Mouse (Mus musculus): ENCODE data around the gene Immp2l.

Immp2l gene

GRCm38 (mm10) chr12:41425101-41425679 lies 401.3 kb downstream of the Immp2l start:
- no peak for DNase-seq (ENCODE audit: low read depth, low spot score)

DNA sequence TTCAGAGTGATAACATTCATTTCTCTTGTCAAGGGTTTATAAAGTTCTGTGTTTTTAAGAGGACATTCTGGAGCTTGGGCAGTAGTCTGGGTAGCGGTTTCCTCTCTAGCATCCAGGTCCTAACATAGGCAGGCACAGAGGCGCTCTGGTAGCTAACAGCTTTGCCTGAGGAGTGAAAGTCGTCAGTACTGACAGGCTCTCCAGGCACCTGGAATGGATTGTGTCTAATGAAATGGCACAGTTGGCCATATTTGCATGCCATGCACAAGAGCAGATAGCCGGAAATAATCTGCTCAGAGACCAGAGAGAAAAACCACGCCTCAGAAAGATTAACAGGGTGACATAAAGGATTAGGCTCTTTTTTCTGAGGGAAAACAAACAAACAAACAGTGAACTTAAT lies 403.6 kb downstream of the Immp2l start:
- no peak for DNase-seq (ENCODE audit: low read depth, low spot score)

DNA sequence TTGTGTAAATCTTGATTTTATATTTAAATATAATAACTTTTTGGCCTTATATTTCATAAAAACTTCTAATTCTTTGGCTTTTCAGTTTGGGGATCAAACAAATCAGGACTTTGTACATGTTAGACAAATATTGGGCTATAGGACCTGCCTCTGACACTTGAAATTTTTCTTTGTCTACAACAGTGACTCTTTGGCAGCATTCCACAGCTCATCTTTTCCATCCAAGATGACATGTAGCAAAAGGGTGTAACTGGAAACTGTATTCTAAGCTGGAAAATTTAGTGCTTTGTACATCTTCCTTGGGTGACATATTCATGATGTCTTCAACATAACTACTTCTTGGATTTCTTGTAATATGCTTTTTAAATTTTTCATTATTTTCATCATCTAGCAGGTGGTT lies 404.9 kb downstream of the Immp2l start:
- no peak for DNase-seq (ENCODE audit: low read depth, low spot score)

- no peak for DNase-seq (ENCODE audit: low read depth, low spot score)
Measured at GRCm38 (mm10) chr12:41436206-41436985, 412.5 kb downstream of the Immp2l start.

GRCm38 (mm10) chr12:41438446-41438845 lies 414.6 kb downstream of the Immp2l start:
- no peak for DNase-seq (ENCODE audit: low read depth, low spot score)

DNA sequence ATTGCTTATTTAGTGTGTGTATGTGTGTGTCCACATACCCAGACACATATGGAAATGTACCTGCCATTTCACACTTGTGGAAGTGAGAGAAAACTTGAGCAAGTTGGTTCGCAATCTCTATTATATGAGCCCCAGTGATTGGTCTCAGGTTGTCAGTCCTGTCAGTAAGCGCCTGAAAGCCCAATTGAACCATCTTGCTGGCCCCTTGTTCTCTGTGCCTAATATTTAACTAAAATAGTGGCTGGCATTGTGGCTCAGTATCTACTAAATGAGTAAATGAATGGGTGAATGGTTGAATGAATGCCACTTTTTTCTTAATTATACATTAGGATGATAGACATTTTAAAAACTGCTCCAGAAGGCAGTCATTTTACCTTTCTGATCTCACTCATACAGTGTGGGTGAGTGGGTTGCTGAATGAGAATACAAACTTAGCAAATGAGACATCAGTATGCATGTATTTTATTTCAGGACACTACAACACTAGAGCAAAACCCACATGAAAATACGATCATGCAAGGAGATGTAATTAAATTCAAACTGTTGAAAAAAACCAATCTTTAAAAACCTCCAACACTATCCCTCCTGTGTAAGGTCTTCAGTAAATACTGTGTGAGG lies 444.6 kb downstream of the Immp2l start:
- no peak for DNase-seq (ENCODE audit: low read depth, low spot score)

DNA sequence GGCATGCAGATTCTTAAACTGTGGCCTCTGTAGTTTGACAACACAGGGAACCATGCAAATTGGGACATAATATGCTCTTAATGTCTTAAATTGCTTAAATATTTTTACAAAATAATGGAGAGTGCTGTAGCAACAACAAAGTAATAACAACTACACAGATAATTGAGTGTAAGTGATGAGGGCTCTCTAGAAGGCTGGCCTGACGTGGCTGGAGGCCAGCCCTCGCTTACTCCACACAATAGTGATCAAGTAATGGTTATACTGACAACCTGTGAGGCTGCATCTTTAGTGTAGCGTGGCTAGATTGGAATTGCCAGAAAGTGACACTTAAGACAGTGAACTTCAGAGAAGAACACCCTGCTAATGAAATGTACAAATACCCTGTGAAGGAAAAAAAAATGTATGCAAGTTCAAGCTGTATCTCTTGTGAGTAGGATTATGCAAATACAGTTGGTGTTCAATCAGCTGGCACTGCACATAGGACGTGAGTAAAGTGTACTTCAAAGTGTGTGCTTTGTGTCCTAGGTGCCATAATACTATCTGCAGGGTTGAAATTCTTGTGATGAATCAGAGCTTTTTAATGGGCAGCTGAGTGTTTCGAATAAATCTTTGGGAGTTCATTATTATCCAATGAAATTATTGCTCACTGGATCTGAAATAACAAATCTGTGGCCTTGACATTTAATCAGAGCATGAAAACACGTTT lies 445.4 kb downstream of the Immp2l start:
- no peak for DNase-seq (ENCODE audit: low read depth, low spot score)

DNA sequence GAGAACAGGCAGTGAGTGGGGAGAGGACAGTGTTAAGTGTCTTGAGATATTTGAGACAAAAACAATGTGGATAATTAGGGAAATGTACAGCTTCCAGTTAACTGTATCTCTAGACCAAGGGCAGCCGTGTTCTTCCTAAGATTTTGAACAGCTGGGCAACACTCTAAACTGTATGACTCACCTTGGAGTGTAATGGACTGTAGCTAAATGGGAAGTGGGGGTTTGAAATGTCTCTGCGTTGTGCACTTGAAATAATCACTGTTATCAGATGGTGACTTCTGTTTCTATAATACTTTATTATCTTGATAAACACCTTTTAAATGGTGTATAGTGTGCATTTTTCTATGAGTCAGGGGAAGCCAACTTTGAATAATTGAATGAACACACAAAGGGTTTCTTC lies 457.6 kb downstream of the Immp2l start:
- DNase-seq (ENCODE audit: low read depth, low spot score): no peak

DNA sequence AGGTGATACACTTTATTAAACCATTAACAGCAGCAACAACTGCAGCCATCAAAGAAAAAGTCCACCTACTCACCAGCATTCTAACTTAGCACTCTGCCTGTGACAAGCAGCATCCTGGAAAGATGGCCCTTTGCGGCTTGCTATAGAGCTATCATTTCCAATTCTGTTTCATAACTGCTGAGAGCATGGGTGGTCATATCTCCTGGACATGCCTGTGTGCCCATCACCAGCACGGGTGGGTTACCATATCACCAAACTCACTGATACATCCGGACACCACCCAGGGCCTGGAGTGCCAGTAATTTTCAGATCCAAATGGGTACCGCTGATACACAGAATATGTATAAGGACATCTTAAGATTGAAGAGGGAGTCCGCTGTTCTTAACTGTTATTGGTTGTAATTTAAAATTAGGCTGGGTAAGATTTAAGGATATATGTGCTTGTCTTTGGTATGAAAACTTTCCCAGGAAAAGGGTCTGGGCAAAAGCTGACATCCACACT lies 459.3 kb downstream of the Immp2l start:
- DNase-seq (ENCODE audit: low read depth, low spot score): no peak

GRCm38 (mm10) chr12:41483593-41484451 lies 459.9 kb downstream of the Immp2l start:
- DNase-seq (ENCODE audit: low read depth, low spot score): peak; percentile 40

GRCm38 (mm10) chr12:41484689-41485511 lies 461.0 kb downstream of the Immp2l start:
- DNase-seq (ENCODE audit: low read depth, low spot score): peak; percentile 37

DNA sequence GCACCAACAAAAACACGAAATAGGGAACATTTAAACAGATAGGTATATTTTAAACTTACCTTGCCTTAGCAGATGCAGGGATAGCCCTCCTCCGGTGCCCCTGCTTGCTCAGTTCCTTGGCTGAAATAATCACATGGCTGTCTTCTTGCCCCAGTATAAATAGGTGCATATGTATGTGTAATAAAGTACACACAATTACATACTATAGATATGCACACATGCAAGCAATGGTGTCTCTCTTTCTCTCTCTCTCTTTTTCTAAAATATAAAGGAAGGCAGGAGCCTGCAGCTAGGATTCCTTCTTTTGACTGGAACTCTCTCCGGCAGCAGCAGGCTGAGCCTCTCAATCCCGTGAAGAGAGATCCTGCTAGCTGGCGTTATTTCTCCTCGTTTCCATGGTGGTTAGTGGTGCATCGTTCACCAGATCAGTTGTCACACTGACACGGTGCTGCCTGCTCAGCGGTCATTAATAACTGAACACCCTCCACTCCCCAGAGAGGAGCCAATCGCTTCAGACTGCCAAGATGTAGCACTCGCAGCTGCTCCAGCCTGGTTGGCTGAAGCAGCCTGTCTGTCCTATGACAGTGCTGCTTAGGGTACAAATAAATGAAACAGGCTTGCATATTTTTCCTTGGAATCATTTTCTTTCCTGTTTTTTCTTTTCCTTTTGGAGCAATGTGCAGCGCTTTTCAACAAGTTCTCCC lies 461.8 kb downstream of the Immp2l start:
- peak; percentile 79 for DNase-seq (ENCODE audit: low read depth, low spot score)

GRCm38 (mm10) chr12:41486331-41486730 lies 462.4 kb downstream of the Immp2l start, which contains the start of gene Lrrn3:
Lrrn3 (minus strand) TSS chr12:41486431.
- no peak for DNase-seq (ENCODE audit: low read depth, low spot score)

DNA sequence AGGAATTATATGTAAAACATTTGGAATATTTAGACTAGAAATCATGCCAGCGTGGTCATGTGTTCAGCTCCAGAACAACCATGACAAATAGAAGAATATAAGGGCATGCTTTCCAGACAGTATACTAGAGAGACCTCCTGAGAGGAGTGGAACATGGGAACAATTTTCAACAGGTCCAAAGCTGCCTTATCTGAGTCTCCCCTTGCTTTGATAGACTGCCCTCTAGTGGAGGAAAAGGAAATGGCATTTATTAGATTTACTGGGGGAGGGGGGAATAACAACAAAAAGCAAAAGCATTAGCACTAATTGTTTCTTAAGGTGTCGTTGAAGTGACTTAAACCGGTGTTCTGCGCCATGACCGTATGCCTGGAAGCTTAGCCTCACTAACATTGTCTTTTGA lies 463.1 kb downstream of the Immp2l start:
- peak; percentile 16 for DNase-seq (ENCODE audit: low read depth, low spot score)

DNA sequence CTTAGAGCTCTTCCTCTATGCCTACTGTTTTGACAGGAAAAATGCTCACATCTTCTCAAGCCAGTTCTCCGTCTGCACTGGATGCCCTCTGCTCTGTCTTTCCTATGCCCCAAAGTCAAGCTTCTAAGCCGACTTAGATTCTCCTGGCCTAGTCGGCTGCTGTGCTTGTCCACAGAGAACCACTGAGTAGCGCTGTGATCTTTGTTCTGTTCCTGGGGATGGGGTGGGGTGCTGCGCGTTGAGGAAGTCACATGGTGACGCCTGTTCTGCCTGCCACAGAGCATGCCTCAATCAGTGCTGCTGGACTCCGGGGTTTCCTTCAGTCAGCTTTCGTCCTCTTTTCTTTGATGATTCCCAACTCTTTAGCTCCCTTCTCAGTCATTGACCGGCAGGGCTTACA lies 470.7 kb downstream of the Immp2l start:
- DNase-seq (ENCODE audit: low read depth, low spot score): no peak

DNA sequence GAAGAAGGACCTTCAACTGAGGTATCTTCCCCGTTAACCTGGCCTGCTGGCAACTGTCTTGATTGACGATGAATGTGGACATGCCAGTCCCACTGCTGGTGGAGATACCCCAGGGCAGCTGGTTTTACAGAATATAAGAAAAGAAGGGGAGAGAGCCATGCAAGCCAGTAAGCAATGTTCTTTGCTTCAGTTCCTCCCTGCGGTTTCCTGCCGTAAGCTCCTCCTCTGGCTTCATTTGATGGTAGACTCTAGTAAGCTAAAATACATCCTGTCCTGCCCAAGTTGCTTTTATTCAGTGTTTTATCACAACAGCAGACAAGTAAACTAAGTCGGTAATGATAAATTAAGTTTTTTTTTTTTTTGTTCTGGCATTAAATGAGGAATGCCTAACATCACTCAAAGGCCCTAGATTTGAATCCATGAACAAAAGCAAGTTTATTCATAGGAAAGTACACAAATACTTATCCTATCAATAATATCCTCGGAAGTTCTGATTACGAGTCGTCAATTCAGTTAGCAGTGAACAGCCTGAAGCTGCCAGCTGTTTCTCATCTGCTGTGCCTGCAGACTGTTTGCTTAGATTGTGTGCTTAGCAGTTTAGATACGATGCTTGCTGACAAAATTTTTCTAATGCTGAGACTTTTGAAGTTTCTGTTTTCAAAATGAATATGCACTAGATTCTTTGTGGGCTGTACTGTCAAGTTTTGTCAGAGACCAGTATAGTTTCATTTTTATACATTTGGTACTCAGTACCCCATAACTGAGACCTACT lies 476.3 kb downstream of the Immp2l start:
- DNase-seq (ENCODE audit: low read depth, low spot score): no peak

DNA sequence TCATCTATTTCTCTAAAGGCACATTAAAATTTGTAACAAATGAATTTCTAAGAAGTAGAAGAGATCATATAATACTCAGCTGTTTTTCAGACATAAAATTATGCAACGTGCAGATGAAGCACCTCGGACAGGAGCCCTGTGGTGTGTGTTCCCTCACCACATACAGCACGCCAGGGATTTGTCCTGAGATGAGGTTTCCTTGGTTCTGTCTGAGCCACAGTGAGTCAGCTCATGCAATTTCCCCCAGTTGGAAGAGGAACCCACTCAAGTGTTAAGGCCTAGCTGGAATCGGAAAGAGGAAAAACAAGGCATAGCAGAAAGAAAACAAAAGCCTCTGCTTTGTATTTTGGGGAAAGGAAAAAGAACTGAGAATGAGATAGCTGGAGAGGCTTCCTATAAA lies 484.7 kb downstream of the Immp2l start:
- DNase-seq (ENCODE audit: low read depth, low spot score): no peak

DNA sequence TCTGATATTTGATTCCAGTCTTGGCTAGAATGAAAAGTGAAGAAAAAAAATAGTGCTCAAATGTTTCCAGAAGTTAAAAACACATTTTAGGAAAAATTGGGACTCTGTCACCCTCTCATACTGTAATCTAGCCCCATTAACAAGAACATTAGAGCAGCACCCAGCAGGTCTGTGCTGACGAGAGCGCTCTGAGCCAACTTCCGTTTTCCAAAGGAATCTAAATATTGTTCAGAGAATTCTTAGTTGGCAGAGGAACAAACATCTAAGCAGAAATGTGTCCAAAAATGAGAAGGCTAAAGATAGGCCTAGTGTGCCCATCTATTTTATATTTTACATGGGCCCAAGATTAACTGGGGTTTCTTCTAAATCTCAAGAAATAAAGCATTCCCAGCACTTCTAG lies 486.7 kb downstream of the Immp2l start:
- no peak for DNase-seq (ENCODE audit: low read depth, low spot score)

- no peak for DNase-seq (ENCODE audit: low read depth, low spot score)
Measured at GRCm38 (mm10) chr12:41518897-41519296, 495.0 kb downstream of the Immp2l start.

Data from brain, embryonic 18.5 days (tissue).